Mouse (Mus musculus) stomach, postnatal 0 days (tissue): Measurements from ENCODE around the gene Slc4a4.

Experiments
- CTCF ChIP-seq: IDR thresholded peaks from 2 replicates; pipeline ENCODE4 v1.5.1; 2016; ENCODE audit warnings: antibody characterized with exemption, low read depth, mild to moderate bottlenecking, moderate library complexity
- EP300 ChIP-seq: optimal IDR thresholded peaks from 2 replicates; pipeline ENCODE3; 2016; ENCODE audit warnings: antibody characterized with exemption

DNA sequence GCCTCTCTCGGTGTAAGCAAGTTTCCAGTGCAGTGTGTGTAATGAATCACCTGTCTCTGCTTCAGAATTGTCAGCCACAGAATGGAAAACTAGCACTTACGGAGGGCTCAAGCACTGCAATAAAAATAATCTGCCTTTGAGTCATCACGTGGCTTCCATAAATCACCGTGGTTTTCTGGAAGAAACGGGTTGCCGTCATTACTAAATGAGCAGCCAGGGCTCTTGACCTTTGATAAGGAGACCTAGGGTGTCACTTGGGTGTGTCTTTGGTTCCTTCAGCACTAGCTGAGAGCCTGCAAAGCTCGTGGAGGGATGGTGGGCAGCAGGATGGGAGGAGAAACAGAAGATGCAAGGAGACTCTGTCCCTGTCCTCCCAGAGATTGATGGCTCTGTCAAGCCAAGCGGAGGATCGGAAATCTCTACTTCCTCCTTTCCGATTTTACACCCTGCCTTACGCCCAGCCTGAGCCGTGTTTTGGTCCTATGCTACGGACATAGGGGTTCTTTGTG, 260.7 kb downstream of the Slc4a4 start:
- TF ChIP-seq EP300 (no peak), CTCF (no peak)
